Mouse (Mus musculus) NIH3T3 (cell line): Measurements from ENCODE around the gene Gm9913.

Source experiments
- DNase-seq: peaks from one replicate; pipeline ENCODE4 v3.0.0-alpha.2; 2012; ENCODE audit warnings: low read depth

Gm9913 gene

GRCm38 (mm10) chr2:125505006-125505745 lies at the start of gene Gm9913:
Gene Gm9913, plus strand, starts transcription at chr2:125505089.
- DNase-seq, result peak; percentile 78

- peak; percentile 19 for DNase-seq
These were observed 48.7 kb upstream of the Gm9913 start for GRCm38 (mm10) chr2:125456059-125456789.

DNA sequence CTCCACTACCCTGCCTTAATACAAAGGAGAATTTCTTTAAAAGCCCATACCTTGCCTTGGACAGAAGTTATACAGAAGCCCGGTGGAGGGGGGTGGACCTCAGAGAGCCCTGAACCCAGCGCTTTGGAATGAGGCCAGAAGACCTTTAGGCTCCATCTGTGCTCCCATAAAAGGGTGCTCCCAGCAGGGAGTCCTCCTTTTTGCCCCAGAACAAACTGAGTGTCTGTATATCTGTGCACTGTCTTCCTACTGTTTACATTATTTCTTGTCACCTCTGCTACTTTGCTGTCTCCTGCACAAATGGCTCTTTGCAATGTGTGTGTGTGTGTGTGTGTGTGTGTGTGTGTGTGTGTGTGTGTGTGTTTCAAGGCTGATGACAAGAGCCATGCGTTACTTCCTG lies 45.8 kb upstream of the Gm9913 start:
- no peak for DNase-seq

DNA sequence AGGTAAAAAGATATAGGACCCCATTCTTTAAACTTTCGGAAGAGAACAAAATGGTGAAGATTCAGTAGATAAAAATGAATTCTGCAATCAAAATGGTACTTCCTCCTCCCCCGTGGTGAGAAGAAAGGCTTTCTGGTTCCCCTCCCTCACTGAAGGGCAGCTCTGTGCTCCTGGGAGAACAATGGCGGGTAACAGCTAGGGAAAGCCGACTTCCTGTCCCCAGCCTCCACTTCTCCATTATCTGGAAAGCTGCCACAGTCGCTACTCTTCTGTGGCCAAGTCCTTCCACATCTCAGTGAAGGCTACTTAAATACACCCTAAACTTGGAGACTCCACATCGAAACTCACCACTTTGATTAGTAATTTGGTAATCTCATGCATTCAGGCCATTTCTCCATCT lies 40.9 kb upstream of the Gm9913 start:
- no peak for DNase-seq

- peak; percentile 52 for DNase-seq
These were observed 34.2 kb upstream of the Gm9913 start for GRCm38 (mm10) chr2:125470553-125471295.

DNA sequence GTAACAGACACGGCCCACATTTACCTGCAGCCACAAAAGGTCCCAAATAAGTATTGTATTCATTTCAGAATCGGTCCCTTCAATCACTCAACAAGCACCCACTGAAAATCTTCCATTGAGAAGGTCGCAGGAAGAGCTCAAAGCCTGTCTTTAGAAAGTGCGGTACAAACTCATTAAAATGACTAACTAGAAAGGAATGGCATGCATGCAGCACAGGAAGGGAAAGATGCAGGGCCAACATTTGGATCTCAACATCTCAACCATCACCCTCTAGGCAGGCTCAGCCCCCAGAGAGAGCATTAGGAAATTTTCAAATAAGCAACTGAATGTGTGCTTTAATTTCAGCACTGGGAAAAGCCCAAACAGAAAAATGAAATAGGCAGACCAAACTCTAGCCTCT lies 33.2 kb upstream of the Gm9913 start:
- DNase-seq, result peak; percentile 44

DNA sequence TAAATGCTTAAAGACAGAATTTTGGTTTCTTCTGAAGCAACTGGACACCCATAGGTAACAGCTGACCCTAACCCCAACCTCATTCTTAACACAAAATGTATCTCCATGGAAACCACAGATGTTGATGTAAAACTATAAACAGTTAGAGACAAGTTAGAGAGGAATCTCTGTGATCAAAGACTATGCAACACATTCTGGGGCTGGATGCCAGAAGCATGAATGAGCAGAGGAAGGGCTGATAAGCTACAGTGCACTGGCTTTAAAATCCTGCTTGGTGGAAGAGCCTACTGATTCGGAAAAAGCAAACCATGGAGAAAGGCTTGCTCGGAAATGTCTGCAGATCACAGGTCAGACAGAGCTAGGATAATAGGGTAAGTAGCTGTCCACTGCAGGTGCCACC lies 31.7 kb upstream of the Gm9913 start:
- DNase-seq, result peak; percentile 62

DNA sequence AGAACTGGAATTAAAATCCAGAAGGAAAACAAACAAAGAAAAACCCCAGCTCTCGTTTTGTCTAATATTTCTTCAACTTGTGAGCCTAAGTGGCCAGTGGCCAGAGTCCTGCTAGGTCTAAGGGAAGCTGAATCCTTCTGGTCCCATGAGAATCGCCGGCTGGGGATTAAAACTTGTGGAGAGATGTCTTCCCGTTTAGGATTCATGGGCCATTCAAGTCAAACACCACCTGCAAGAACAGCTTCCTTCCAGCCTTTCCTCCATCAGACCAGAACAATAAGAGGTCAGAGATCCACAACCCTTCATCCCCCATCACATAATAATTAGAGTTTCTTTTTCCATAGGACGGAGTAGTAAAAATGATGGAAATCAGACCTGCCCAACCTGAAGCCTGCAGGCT lies 30.2 kb upstream of the Gm9913 start:
- no peak for DNase-seq

GRCm38 (mm10) chr2:125476231-125476630 lies 28.7 kb upstream of the Gm9913 start:
- no peak for DNase-seq

DNA sequence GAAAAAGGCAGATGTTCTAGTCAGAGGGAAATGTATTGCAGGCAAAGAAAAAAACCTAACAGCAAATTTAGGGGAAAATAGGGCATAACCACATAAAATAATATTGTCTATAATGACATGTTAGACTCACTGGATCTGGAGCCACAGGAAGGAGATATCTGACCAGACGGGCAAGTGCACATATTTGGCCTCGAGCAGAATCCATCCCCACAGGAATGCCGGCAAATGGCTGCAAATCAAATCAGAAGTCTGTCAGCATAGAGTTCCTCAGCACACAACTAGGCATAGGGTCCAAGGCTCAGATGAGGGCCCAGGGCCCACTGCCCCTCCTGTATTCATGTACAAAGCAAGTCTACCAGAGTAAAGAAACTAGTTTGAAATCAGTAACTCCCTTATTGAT lies 27.5 kb upstream of the Gm9913 start:
- DNase-seq, result no peak

GRCm38 (mm10) chr2:125478705-125479104 lies 26.2 kb upstream of the Gm9913 start:
- DNase-seq, result no peak

- no peak for DNase-seq
These were observed 24.8 kb upstream of the Gm9913 start for GRCm38 (mm10) chr2:125480057-125480456.

DNA sequence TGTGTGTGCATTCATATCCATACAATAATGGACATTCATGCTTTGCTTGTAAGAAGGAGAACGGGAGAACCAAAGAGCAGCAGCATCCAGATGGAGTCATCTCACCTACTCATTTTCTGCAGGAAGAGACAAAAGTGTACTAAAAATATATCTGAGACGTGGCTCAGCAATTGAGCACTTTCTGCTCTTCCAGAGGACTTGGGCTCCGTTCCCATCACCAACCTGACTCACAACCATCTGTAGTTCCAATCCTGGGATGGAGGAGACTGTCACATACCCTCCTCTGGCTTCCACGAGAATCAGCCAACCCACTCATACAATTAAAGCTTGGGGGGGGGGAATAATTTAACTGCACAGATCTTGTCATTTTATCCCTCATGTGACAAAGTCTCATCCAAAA lies 23.8 kb upstream of the Gm9913 start:
- no peak for DNase-seq

GRCm38 (mm10) chr2:125481531-125482317 lies 23.2 kb upstream of the Gm9913 start:
- no peak for DNase-seq

DNA sequence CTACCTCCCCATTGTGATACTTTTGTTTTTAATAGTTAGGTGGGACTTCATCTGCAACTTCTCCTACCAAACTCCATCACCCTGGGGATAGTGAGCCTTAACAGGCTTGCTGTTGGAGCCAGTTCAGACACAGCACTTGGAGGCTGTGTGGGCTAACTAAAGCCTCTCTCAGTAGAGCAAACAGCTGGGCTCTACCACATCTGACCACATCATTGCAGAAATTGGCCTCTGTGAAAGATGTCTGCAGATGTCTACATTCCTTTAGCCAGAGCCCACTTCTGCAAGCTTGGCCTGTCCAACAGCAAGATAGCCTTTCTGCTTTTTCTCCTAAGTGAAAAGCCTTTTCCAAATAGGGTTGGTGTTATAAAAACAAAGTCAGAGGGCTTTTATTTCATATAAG lies 20.7 kb upstream of the Gm9913 start:
- peak; percentile 9 for DNase-seq

GRCm38 (mm10) chr2:125484910-125485309 lies 20.0 kb upstream of the Gm9913 start:
- no peak for DNase-seq

- no peak for DNase-seq
These were observed 14.9 kb upstream of the Gm9913 start for GRCm38 (mm10) chr2:125489979-125490378.

DNA sequence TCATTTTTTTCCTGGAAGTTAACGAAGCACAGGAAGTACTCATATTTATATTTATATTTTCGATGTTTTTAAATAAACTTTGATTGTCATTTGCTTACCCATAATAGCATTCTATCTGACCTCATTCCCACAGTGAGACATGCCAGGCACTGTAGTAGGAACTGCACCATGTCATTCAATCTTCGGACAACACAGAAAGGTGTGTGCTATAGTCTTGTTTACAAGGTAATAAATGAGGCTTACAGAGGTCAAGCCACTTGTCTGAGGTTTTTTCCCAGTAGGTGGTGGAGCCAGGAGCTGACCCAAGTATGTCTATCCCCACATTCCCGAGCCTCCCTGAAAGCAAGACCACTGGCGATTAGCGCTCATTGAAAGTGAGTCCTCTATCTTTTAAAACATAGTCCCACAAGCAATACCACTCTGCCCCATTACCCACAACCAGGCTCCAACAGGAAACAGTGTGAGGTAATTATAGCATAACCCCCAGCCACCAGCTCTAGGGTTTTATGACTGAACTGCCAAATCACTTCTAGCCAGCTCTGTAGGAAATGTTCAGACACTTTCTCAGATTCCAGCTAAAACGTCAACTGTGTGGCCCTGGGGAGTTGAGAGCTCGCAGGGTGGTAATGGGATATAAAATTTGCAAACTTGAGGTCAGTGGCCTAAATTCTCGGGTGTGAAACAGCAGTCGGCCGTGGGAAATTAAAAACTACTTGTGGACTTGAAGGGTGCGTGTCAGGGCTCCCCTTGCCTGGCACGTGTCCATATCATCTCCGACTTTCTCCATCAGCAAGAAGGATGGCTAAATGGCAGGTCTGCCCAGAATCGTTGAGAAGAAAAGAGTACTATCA lies 12.6 kb upstream of the Gm9913 start:
- DNase-seq, result no peak

- no peak for DNase-seq
These were observed 10.6 kb upstream of the Gm9913 start for GRCm38 (mm10) chr2:125494291-125494690.

DNA sequence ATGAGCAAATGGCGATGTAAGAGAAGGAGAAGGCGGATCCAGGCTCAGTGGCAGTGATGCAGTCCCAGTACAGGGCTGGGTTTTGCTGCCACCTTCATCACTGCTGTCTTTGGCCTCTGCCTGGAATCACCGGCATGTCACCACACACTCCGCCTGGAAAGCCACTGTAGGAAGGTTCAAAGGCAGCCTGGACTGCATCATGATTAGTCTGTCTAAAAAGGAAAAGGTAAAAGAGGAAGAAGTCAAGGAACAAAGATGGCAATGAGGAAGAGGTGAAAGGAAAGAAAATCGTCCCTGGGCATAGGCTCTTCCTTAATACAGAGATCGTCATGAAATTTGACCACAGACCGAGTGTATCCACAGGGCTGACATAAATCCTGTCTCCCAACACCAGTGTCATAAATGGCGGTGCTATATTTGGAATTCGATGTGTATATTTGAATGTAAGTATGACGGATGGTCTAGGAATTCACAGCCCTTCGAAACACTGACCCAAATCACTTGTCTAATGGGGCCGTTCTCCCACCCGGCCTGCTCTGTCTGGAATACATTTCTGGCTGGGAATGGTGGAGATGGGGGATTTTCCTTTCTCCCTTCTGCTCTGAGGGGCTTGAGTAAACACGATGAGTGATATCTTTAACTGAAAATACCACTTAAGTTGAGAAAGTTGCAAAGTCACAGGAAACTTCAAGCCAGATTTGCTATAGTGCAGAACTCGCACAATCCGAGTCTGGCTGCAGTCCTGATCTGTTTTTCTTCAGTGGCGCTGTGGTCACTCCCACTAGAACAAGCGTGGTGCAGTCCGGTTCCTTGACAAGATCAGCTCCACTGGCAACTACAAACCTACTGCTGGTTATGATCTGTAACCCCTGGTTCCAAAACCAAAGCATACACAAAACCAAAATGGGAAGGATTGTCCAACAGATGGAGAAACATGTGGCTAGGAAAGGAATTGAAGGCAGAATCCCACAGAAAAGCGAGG lies 9.8 kb upstream of the Gm9913 start:
- no peak for DNase-seq
